Mouse (Mus musculus): ENCODE results near the gene Hist2h2aa1. TPM values are rescaled to one million over a fixed set of nuclear protein-coding genes. Genes with fewer than 3 reads are reported as not detected.
A peak's percentile ranks its signal among the peaks of the same experiment; 100 is the strongest.
"Not testable (repeated sequence)": the region's sequence is repeated elsewhere in the genome, so short reads cannot be mapped to it uniquely, and the experiment has no call there.

Gene Hist2h2aa1
- polyA plus RNA-seq, 1 experiment from 2014 or later, result 8.1 TPM

DNA sequence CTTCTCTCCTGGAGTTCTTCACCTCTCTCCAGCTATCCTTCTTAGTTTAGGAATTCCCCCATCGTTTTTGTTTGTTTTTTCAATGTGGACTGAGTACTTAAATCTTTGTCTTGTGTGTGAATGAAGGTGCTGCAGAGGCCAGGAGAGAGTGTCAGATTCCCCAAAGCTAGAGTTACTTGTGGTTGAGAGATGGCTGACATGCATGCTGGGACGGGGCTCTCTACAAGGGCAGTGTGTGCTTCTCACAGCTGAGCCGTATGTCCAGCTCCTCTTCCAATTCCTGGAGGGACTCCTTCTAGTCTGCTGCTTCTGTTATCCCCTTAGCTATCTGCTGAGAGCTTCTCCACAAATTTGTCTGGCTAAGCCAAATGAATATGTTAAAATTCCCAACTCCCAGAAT is 9.5 kb upstream of the Hist2h2aa1 start:
- Histone ChIP-seq H3K27me3 (ENCODE audit: poor library complexity, severe bottlenecking) (no peaks in the 10 kb centered on the region), H3K27ac (0 out of 2 replicates have a peak overlapping the region, but pooled peaks have one; percentile 26), H3K4me1 (peaks cover 22% of the 10 kb centered on the region), H3K36me3 (replicated peaks) (no peaks in the 10 kb centered on the region), H3K4me3 (no peak overlapping the region), H3K9me3 (no peaks in the 10 kb centered on the region)
- DNase-seq (ENCODE audit: extremely low spot score, low spot score), result no peak
- whole genome bisulfite sequencing, result 68% methylated on average over 3 of the region's 3 CpGs

DNA sequence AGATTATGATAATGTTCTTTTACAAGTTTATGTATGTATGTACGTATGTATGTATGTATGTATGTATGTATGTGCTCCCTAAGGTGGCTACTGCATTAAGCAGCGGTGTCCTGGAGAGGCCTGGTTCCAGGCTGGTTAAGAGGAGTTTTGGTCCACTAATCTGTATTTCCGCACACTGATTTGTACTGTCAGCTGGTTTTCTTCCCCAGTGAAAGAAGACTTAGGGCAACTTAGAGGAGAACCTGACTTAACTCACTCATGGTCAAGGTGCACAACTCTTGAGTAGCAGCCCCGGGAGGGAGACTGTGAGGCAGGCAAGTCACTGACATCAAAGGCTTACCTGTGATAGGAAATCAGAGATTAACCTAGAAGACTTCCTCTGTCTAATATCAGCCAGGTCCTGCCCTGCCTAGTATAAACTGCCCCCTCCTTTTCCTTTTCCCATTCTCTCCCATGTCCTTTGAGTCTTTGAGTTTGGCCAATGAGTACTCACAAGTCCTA is 8.4 kb upstream of the Hist2h2aa1 start:
- Histone ChIP-seq H3K9me3 (no peaks in the 10 kb centered on the region), H3K4me3 (peak overlapping the region; percentile 59), H3K4me1 (peaks cover 28% of the 10 kb centered on the region), H3K36me3 (replicated peaks) (no peaks in the 10 kb centered on the region), H3K27me3 (ENCODE audit: poor library complexity, severe bottlenecking) (no peaks in the 10 kb centered on the region), H3K27ac (peak overlapping the region; percentile 93)
- WGBS, result 86% methylated on average over 4 of the region's 4 CpGs
- DNase-seq (ENCODE audit: extremely low spot score, low spot score), result peak; percentile 38

- H3K9me3 ChIP-seq, result no peaks in the 10 kb centered on the region
- H3K36me3 ChIP-seq (replicated peaks), result no peaks in the 10 kb centered on the region
- H3K27me3 ChIP-seq (ENCODE audit: poor library complexity, severe bottlenecking), result no peaks in the 10 kb centered on the region
- peaks cover 29% of the 10 kb centered on the region for H3K4me1 ChIP-seq
- H3K27ac ChIP-seq, result peak overlapping the region; percentile 93
- WGBS, result 31% methylated on average over 7 of the region's 7 CpGs
- peak; percentile 44 for DNase-seq (ENCODE audit: extremely low spot score, low spot score)
- H3K4me3 ChIP-seq, result peak overlapping the region; percentile 59
Measured at GRCm38 (mm10) chr3:96237335-96237903, 7.9 kb upstream of the Hist2h2aa1 start.

GRCm38 (mm10) chr3:96237904-96238511 is 7.3 kb upstream of the Hist2h2aa1 start:
- Histone ChIP-seq H3K4me1 (peaks cover 34% of the 10 kb centered on the region), H3K27me3 (ENCODE audit: poor library complexity, severe bottlenecking) (no peaks in the 10 kb centered on the region), H3K36me3 (replicated peaks) (no peaks in the 10 kb centered on the region), H3K27ac (peak overlapping the region; percentile 93), H3K9me3 (no peaks in the 10 kb centered on the region), H3K4me3 (peak overlapping the region; percentile 59)
- 1% methylated on average over 12 of the region's 12 CpGs for WGBS
- peak; percentile 52 for DNase-seq (ENCODE audit: extremely low spot score, low spot score)

DNA sequence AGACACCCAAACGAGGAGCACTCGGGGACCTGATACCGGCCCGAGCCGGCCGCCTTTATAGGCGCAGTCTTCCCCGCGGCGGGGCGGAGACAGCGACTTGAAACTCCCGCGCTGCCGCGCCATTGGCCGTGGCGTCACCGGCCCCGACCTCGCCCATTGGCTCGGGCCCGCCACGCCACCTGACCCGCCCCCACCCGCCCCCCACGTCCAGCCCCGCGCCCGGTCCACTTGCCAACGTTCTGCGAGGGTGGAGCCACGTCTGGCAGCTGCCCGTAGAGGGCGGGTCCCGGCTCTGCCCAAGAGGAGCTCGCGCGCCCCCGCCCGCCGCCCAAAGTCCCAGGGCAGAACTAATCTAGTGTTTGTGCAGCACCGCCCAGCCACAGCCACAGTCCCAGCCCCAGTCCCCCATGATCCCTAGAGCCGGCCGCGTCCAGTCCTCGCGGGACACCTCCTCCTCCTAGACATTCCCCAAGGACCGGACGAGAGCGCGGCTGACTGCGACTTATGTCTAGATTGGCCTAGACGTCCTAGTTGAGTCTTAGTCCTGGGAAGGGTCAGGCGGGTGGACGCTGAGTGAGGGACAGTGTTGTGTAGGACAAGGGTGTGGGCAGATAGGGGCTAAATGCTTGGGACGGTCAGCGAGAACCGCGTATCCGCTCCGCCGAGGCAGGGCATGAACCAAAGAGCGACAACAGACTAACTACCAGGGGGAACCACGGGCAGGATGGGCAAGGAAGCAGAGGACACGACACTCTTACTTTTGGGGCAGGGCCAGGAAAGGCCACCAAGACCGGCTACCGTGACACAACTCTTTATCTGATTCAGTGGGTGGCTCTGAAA is 6.1 kb upstream of the Hist2h2aa1 start, which contains the start of gene Hist2h3c2:
Gene Hist2h3c2, minus strand, starts transcription at position 174 of the 840 bp plus-strand sequence.
- DNase-seq (ENCODE audit: extremely low spot score, low spot score); H3K9me3 ChIP-seq; H3K27me3 ChIP-seq (ENCODE audit: poor library complexity, severe bottlenecking); H3K36me3 ChIP-seq (replicated peaks): not testable (repeated sequence)
- 0% methylated on average over 25 of the region's 68 CpGs for WGBS
- peak within 1 kb of the TSS; percentile 59 for H3K4me3 ChIP-seq
- H3K27ac ChIP-seq, result peak within 1 kb of the TSS; percentile 93
- H3K4me1 ChIP-seq, result peaks cover 46% of the 10 kb centered on the region

- H3K4me1 ChIP-seq, result peaks cover 55% of the 10 kb centered on the region
- H3K27ac ChIP-seq, result peak within 1 kb of the TSS; percentile 99
- 4% methylated on average over 39 of the region's 85 CpGs for WGBS
- H3K9me3 ChIP-seq; H3K36me3 ChIP-seq (replicated peaks); H3K27me3 ChIP-seq (ENCODE audit: poor library complexity, severe bottlenecking): not testable (repeated sequence)
- H3K4me3 ChIP-seq, result peak within 1 kb of the TSS; percentile 43
- peak; percentile 71 for DNase-seq (ENCODE audit: extremely low spot score, low spot score)
Measured at GRCm38 (mm10) chr3:96239949-96240798, 5.1 kb upstream of the Hist2h2aa1 start, which contains the start of gene Hist2h2aa2. TSS of gene Hist2h2aa2 (minus strand) at chr3:96240276.

- H3K27me3 ChIP-seq (ENCODE audit: poor library complexity, severe bottlenecking), result no peaks in the 10 kb centered on the region
- 80% methylated on average over 9 of the region's 9 CpGs for WGBS
- H3K4me3 ChIP-seq, result peak overlapping the region; percentile 39
- H3K9me3 ChIP-seq, result no peaks in the 10 kb centered on the region
- no peak for DNase-seq (ENCODE audit: extremely low spot score, low spot score)
- H3K4me1 ChIP-seq, result peaks cover 55% of the 10 kb centered on the region
- peak overlapping the region; percentile 99 for H3K27ac ChIP-seq
- no peaks in the 10 kb centered on the region for H3K36me3 ChIP-seq (replicated peaks)
Measured at GRCm38 (mm10) chr3:96240799-96241197, 4.5 kb upstream of the Hist2h2aa1 start.

DNA sequence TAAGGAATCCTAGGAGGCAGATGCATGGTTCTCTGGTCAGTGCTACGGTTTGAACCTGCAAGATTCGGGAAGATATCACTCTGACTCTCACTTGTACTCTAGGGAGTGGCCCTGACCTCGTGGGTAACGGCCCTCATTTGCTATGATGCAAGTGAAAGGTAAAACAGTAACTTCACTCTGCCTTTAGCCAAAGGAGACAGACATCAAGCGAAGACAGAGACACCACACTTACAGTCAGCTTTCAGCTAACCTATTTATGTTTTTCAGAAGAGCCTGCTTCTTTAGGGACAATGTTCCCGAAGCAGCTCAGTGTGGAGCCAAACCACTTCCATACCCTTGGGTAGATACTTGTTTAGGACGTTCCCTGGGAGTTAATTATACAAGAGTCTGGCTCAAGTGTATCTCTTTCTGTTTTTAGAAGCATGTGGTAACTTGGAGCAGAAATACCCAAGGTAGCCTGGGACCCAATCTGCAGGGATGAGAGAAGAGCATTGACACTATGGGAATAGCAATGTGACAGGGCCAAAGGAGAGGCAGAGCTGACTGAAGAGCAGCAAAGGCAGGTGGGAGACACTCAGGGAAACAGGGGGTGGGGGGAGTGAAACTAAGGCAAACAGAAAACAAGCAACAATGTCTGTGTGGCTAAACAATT is 1.2 kb upstream of the Hist2h2aa1 start:
- no peaks in the 10 kb centered on the region for H3K27me3 ChIP-seq (ENCODE audit: poor library complexity, severe bottlenecking)
- WGBS, result 84% methylated on average over 7 of the region's 7 CpGs
- H3K36me3 ChIP-seq (replicated peaks), result no peaks in the 10 kb centered on the region
- H3K9me3 ChIP-seq, result no peaks in the 10 kb centered on the region
- peaks cover 54% of the 10 kb centered on the region for H3K4me1 ChIP-seq
- peak overlapping the region; percentile 99 for H3K27ac ChIP-seq
- peak overlapping the region; percentile 60; the same call in 1 of the 2 replicates for H3K4me3 ChIP-seq
- DNase-seq (ENCODE audit: extremely low spot score, low spot score), result no peak

DNA sequence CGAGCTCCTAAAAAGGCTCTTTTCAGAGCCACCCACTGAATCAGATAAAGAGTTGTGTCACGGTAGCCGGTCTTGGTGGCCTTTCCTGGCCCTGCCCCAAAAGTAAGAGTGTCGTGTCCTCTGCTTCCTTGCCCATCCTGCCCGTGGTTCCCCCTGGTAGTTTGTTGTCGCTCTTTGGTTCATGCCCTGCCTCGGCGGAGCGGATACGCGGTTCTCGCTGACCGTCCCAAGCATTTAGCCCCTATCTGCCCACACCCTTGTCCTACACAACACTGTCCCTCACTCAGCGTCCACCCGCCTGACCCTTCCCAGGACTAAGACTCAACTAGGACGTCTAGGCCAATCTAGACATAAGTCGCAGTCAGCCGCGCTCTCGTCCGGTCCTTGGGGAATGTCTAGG is 721 bp downstream of the Hist2h2aa1 start:
- Histone ChIP-seq H3K4me3 (peak overlapping the region; percentile 43), H3K27ac (peak overlapping the region; percentile 82)
- not testable (repeated sequence) for DNase-seq (ENCODE audit: extremely low spot score, low spot score)

GRCm38 (mm10) chr3:96246427-96246856 is 1.1 kb downstream of the Hist2h2aa1 start, which contains the start of gene Hist2h3c1:
TSS of gene Hist2h3c1 (plus strand) at chr3:96246685.
- peak within 1 kb of the TSS; percentile 57 for H3K4me3 ChIP-seq
- H3K36me3 ChIP-seq (replicated peaks), result not testable (repeated sequence)
- no CpG with 5 or more reads among the region's 47 CpGs for WGBS

More for the DNA sequence above, 721 bp downstream of the Hist2h2aa1 start:
- H3K36me3 ChIP-seq (replicated peaks); H3K9me3 ChIP-seq; H3K27me3 ChIP-seq (ENCODE audit: poor library complexity, severe bottlenecking): not testable (repeated sequence)
- WGBS, result 0% methylated on average over 11 of the region's 21 CpGs
- peaks cover 66% of the 10 kb centered on the region for H3K4me1 ChIP-seq

DNA sequence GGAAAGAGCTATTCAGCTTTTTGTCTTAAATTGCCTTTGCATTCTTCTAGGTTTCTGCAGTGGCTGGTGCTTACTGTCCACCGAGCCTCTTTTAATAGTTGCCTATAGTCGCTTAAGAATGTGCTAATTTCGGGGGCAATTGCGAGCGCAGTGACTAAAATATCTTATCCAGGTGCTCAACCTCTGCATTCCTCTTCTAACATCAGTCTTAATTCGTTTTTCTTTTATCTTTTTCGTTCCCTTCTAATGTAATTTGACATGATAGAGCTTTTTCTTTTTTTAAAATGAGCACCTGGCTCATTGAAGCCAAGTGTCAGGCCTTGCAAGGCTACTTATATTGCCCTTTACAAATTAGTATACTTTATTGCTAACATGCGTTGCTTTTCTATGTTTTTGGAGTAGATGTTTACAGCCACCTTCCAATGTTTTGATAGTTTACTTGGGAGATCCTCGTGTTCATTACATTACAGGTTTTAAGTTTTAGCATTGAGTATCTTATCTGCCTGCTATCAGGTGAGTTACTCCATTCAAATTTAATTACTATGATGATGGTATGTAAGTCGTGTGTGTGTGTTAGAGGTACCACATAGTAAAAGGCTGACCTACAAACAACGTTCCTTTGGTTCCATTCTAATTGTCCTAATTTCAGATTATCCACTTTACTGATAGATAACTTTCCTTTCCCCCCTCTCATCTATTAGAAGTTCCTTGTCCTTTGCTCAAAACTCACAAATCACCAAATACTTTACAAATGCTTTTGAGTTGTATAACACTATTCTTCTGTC is 2.3 kb downstream of the Hist2h2aa1 start:
- Histone ChIP-seq H3K4me1 (peaks cover 61% of the 10 kb centered on the region), H3K27ac (peak overlapping the region; percentile 91), H3K27me3 (ENCODE audit: poor library complexity, severe bottlenecking) (no peaks in the 10 kb centered on the region), H3K36me3 (replicated peaks) (no peaks in the 10 kb centered on the region), H3K4me3 (peak overlapping the region; percentile 57), H3K9me3 (no peaks in the 10 kb centered on the region)
- DNase-seq (ENCODE audit: extremely low spot score, low spot score), result no peak
- WGBS, result 2% methylated on average over 11 of the region's 11 CpGs

More at GRCm38 (mm10) chr3:96246427-96246856, 1.1 kb downstream of the Hist2h2aa1 start, which contains the start of gene Hist2h3c1:
- H3K27me3 ChIP-seq (ENCODE audit: poor library complexity, severe bottlenecking); DNase-seq (ENCODE audit: extremely low spot score, low spot score); H3K9me3 ChIP-seq: not testable (repeated sequence)
- peaks cover 64% of the 10 kb centered on the region for H3K4me1 ChIP-seq
- H3K27ac ChIP-seq, result peak within 1 kb of the TSS; percentile 91
